Mouse (Mus musculus): ENCODE measurements at regions not wholly inside any gene's neighbourhood (a gene's known extent, or its start where the extent isn't known, plus 50 kb on each side); places are given as distances from the start of the nearest gene placed in this dataset.
"Not testable (repeated sequence)": the region's sequence is repeated elsewhere in the genome, so short reads cannot be mapped to it uniquely, and the experiment has no call there.

DNA sequence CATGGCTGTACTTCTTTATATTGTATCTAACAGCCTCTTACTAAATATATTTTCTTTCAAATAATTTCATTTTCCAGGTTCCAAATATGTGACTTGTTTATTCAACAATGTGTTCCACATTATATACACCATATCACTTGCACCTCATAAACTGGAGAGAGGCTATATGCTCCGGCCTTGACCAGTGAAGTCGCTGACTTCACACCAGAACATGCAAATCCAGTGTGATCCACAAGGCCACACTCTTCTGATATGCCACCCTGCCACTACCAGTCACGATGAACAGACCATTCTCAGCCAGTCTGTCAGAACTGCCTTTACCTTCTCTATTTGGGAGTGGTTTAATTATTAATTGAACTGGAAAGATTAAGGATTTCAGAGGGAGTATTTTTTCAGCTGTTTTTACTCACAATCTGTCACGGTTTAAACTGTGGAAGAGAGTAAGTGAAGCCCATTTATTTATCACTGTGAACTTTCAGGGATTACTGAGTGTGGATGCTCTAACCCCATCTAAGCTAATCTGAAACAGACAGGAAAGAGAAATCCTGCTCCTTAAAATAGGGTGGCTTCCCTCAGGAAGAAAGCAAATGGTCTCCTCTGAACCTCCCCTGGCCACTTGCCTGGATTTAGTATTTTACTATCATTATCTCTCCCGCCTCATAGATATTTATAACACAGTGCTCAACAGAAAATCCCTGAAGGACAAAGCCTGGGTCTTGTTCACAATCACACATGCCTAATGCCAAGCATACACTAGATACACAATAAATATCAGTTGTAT lies 1065.3 kb downstream of the A830018L16Rik start:
- DNase-seq (ENCODE audit: extremely low spot score in 1 of 2, low spot score in 2 of 2): no peak
- no peak overlapping the region for H3K27ac ChIP-seq
- TF ChIP-seq CTCF (IDR thresholded peaks at IDR 0.05): no peak
- intact Hi-C loops (cut with DNase I): no loop called here
- no peak overlapping the region for H3K4me3 ChIP-seq

DNA sequence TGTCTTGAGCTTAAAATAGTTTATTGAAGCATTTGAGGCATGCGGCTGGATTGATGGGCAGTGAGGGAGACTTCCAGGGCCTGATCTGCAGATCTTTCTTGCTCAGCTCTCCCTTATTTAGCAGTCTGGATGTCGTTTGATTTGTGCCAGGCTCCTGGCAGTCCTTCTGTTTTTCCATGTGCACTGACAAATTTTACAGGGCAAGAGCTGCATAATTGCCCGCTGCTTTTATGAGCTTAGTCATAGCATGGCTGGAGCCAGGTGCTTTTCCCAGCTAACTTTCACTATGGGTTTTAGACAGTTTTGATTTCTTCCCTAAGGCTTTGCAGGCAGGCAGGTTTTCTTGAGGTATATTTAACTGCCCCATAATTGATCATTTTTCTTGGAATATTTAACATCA lies 1086.5 kb downstream of the A830018L16Rik start:
- no peak overlapping the region for H3K27ac ChIP-seq
- peak in 1 of 2 experiments; percentile 14 for DNase-seq (ENCODE audit: extremely low spot score in 1 of 2, low spot score in 2 of 2)
- intact Hi-C loops (cut with DNase I): no loop called here
- TF ChIP-seq CTCF (IDR thresholded peaks at IDR 0.05): no peak
- H3K4me3 ChIP-seq: no peak overlapping the region

DNA sequence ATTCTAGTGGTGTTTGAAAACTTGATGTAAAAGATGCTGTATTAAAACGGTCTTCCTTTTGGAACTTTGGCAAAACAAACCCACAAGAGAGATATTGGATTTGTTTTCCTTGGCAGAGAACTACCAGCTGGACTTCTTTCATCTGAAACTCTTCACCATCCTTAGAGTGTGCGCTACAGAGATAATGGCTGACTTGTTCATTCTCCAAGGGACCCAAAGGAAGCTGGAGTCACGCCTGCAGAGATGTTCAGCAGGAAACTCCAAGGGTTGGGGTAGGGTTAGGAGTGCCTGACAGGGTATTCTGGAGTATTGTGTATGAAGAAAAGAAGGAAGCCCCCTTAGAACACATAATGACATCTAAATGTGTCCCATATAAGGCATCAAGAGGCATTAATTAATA lies 1094.1 kb downstream of the A830018L16Rik start:
- H3K4me3 ChIP-seq: no peak overlapping the region
- intact Hi-C loops (cut with DNase I): no loop called here
- TF ChIP-seq CTCF (IDR thresholded peaks at IDR 0.05): no peak
- DNase-seq (ENCODE audit: extremely low spot score in 1 of 2, low spot score in 2 of 2): no peak
- H3K27ac ChIP-seq: no peak overlapping the region

DNA sequence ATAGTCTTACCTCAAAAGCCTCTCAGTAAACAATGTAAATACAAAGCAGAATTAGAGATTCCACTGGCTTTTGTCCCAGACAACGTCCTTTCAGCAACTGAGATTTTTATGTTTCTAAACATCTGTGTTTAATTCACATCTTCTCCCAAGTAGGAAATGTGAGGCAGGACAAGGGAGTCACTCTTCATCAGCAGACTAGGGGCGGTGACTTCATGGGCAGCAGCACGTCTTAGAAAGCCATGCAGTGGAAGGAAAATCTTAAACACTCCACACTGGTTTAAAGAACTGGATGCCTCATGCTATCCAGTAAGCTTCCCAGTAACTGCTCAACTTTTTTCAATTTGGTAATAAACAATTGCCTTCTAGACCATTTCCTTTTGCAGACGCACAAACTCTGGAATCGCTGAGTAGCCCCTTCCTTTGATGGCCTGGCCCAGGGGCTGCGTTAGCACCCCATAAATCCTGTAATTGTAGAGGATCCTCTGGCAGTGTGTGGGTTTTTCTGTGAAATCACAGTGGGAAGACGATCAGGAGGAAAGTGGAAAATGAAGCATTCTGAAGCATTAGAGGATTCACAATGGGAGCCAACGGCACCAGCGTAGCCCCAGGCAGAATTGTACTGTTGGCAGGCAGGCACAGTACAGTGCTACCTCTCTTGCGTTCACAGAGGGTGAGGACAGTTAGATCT lies 1096.4 kb downstream of the A830018L16Rik start:
- no peak for DNase-seq (ENCODE audit: extremely low spot score in 1 of 2, low spot score in 2 of 2)
- no peak for TF ChIP-seq CTCF (IDR thresholded peaks at IDR 0.05)
- no peak overlapping the region for H3K27ac ChIP-seq
- no peak overlapping the region for H3K4me3 ChIP-seq
- intact Hi-C loops (cut with DNase I): no loop called here

DNA sequence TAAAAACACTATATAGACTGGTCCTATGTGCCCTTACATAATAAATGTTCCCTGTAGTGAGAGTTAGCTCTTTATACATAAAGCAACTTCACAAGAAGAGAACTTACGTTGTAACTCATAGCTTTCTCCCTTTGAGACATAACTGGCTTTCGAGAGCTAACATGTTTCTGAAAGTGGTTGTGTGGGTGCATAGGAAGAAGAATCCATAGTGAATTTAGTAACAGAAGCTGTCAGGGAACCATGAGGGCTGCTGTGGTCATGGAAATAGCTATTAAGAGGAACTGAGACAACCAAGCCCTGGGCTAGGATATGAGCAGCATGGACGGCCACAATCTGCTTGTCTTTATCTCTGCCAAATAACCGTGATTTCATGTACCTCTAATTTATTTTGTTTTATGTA lies 1105.7 kb downstream of the A830018L16Rik start:
- no peak overlapping the region for H3K27ac ChIP-seq
- H3K4me3 ChIP-seq: no peak overlapping the region
- intact Hi-C loops (cut with DNase I): no loop called here
- no peak for DNase-seq (ENCODE audit: extremely low spot score in 1 of 2, low spot score in 2 of 2)
- no peak for TF ChIP-seq CTCF (IDR thresholded peaks at IDR 0.05)

DNA sequence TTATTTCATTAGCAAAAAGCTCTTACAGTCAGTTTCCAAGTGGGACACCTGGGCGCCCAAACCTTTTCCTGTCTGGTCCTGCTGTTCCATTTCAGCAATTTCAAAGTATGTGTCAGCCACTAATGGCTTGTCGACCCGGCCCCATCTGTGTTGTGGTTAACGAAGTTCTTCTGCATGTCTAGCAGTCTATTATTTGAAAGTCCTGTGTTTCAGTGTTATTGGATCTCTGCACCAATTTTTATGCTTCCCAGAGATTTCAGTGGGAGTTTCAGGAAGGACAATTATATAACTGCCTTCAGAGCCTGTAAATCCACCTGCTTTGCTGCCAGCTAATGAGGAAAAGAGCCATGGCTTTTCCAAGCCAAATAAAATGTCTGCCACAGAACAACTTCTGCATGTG lies 1142.0 kb downstream of the A830018L16Rik start:
- intact Hi-C loops (cut with DNase I): no loop called here
- H3K27ac ChIP-seq: no peak overlapping the region
- peak; percentile 13 to 17 for DNase-seq (ENCODE audit: extremely low spot score in 1 of 2, low spot score in 2 of 2)
- no peak overlapping the region for H3K4me3 ChIP-seq
- no peak for TF ChIP-seq CTCF (IDR thresholded peaks at IDR 0.05)

DNA sequence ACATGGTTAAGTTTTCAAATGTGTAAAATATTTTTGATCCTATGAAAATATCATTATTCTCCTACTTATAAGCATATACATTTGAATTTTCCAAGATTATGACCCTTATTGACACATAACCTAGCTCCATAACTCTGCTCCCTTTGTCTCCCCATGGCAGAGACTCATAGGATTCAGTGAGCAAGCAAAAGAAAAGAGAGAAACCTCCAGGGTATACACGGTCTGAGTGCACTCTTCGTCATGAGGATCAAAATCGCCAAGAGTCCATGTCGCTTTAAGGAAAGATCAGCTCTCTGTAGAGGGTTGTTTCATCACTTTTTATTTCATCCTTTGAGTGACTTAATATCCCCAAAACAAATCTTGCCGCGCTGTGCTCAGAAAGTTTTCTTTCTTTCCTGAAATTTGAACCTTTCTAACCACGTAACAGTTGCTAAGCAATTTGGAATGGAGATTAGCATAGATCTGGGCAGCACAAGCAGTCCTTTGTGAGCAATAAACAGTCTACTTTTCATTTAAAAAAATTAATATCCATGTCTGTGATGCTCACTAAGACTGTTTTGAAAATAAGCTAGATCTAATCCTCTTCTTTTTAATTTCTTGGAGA lies 1158.0 kb downstream of the A830018L16Rik start:
- H3K4me3 ChIP-seq: no peak overlapping the region
- intact Hi-C loops (cut with DNase I): no loop called here
- no peak for TF ChIP-seq CTCF (IDR thresholded peaks at IDR 0.05)
- no peak overlapping the region for H3K27ac ChIP-seq
- no peak for DNase-seq (ENCODE audit: extremely low spot score in 1 of 2, low spot score in 2 of 2)

DNA sequence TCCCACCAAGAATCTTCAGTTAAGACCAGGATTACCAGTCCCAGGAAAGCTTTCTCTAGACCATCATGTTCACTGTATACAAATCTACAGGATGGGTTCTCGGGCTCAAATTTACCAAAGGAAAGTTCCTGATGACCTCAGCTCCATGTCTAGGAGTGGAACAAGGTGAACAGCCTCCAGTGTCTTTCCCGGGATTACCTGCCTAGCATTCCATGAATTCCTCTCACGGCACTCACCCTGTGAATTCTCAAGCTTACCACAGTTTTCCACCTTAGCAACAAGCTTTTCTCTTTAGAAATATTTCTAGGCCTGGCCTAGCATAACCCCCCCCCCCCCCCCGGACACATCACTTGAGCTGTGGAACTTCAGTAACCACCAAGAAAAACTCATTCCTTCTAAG lies 1158.9 kb downstream of the A830018L16Rik start:
- intact Hi-C loops (cut with DNase I): no loop called here
- TF ChIP-seq CTCF (IDR thresholded peaks at IDR 0.05): no peak
- Histone ChIP-seq H3K4me3 (no peak overlapping the region), H3K27ac (no peak overlapping the region)
- no peak for DNase-seq (ENCODE audit: extremely low spot score in 1 of 2, low spot score in 2 of 2)

DNA sequence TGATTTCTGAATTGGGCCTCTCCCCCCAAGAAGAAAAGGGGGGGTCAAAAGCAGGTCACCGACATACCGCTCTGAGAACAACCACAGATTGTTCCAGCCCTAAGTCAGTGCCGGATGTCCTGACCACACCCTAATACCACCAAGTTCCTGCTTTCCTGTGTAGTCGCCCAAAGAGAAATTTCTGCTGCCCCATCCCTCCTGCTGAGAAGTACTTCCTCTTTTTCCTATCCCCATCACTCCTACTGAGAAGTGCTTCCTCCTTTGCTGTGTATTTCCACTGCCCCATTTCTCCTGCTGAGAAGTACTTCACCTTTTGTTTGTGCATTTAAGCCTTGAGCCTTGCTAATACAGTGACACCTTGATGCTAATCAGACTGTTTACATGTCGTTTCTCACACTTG lies 1160.4 kb downstream of the A830018L16Rik start:
- no peak for TF ChIP-seq CTCF (IDR thresholded peaks at IDR 0.05)
- DNase-seq (ENCODE audit: extremely low spot score in 1 of 2, low spot score in 2 of 2): no peak
- intact Hi-C loops (cut with DNase I): no loop called here
- H3K4me3 ChIP-seq: no peak overlapping the region
- no peak overlapping the region for H3K27ac ChIP-seq

DNA sequence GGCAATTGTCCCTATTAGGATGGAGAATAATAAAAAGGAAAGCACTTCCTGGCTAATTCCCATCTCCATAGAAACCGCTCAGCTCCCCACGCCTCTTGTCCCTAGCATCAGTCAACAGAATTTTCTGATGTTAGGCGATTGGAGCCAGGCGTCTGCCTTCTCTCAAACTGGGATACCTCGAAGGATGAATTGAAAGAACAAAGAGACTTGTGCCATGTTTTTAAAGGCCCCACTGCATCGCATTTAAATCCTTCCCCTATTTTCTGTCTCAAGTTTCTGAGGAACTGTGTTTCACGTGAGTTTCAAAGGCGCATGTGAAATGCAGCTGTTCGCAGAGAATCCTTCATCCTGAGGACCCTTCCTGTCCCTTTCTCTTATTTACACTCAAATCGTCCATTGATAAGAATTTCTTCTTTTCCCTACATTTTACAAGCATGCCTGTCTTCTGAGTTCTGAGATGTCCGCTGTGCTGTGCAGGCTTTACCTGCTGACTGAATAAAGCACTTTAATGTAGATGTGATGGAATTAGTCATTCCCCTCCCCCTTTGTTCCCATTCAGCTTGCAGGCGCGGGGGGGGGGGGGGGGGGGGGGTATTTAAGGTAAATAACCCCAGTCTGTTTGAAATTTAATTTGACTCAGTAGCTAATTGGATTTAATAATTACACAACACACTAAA lies 1163.3 kb downstream of the A830018L16Rik start:
- Histone ChIP-seq H3K4me3 (no peak overlapping the region), H3K27ac (no peak overlapping the region)
- TF ChIP-seq CTCF (IDR thresholded peaks at IDR 0.05): no peak
- DNase-seq (ENCODE audit: extremely low spot score in 1 of 2, low spot score in 2 of 2): no peak
- intact Hi-C loops (cut with DNase I): no loop called here

DNA sequence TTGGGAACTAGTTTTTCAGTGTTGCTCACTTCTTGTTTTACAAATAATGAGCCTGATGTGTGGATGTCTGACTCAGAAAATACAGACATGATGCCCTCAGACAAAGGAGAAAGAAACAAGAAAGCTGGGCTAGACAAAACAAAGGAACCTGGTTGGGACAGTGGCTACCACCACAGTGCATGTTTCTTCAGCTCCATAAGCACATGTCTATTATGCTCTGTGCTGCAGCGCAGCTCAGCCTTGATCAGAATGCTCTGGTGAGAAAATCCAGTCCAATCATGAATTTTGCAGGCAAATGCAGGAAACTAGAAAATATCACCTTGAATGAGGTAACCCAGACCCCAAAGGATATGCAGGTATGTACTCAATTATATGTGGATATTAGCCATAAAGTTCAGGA lies 1164.1 kb downstream of the A830018L16Rik start:
- intact Hi-C loops (cut with DNase I): no loop called here
- no peak for TF ChIP-seq CTCF (IDR thresholded peaks at IDR 0.05)
- Histone ChIP-seq H3K4me3 (no peak overlapping the region), H3K27ac (no peak overlapping the region)
- no peak for DNase-seq (ENCODE audit: extremely low spot score in 1 of 2, low spot score in 2 of 2)

DNA sequence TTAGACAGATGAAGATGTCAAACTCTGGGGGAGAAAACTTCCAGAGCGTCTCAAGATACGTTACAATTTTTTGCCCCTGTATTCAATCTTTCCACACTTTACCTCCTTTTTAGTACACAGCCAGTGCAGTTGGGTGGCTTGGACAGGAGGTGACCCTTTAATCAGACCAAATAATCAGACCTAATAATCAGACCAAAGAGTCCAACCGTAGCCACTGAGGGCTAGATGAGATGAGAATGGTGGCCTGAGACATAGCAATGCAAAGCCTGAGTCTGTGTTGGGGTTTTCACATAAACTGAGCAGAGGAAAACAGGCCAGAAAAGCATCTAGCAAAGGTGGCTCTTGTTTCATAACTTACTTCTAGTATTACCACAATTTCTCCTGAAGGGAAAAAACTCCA lies 1169.1 kb downstream of the A830018L16Rik start:
- no peak for TF ChIP-seq CTCF (IDR thresholded peaks at IDR 0.05)
- DNase-seq (ENCODE audit: extremely low spot score in 1 of 2, low spot score in 2 of 2): no peak
- intact Hi-C loops (cut with DNase I): no loop called here
- Histone ChIP-seq H3K4me3 (no peak overlapping the region), H3K27ac (no peak overlapping the region)

DNA sequence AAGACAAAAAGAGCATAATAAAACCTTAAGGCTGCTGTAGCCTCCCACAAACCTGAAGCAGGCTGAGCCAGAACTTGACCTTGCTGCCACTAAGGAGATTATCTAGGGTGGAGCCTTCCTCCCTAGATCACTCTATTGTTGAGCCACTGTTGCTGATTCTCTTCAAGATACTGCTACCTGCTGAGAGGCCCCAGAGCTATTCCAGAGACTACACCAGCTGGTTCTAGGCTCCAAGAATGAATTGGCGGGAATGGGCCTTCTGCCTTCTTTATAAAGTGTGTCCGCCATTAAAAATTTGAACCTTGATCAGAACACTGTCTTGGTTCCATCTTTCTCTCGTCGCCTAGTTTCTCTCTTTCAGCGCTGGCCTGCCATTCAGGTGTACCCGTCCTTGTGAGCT lies 1173.1 kb downstream of the A830018L16Rik start:
- intact Hi-C loops (cut with DNase I); H3K27ac ChIP-seq; DNase-seq (ENCODE audit: extremely low spot score in 1 of 2, low spot score in 2 of 2); H3K4me3 ChIP-seq: not testable (repeated sequence)

Data from left cerebral cortex, adult 2 months (tissue).